Mouse (Mus musculus) inflammation-experienced regulatory T-cells, adult 6 months (primary cell): ENCODE data around the gene Ppp1cb. TPM values are rescaled to one million over a fixed set of nuclear protein-coding genes. Genes with fewer than 3 reads are reported as not detected.
A peak's percentile ranks its signal among the peaks of the same experiment; 100 is the strongest.

Experiments
- ATAC-seq: one replicate; pipeline ENCODE4 v1.8.0; 2017
- polyA plus RNA-seq, 3 experiments: library from polyadenylated mRNA; unstranded; fragments of 100-300 nt; shearing (Covaris generic); gene quantifications; one replicate each; pipeline ENCODE4 v1.2.1; 2017

Ppp1cb gene
- polyA plus RNA-seq, 3 experiments from 2014 or later = 83.2 to 212 (median 169) TPM

DNA sequence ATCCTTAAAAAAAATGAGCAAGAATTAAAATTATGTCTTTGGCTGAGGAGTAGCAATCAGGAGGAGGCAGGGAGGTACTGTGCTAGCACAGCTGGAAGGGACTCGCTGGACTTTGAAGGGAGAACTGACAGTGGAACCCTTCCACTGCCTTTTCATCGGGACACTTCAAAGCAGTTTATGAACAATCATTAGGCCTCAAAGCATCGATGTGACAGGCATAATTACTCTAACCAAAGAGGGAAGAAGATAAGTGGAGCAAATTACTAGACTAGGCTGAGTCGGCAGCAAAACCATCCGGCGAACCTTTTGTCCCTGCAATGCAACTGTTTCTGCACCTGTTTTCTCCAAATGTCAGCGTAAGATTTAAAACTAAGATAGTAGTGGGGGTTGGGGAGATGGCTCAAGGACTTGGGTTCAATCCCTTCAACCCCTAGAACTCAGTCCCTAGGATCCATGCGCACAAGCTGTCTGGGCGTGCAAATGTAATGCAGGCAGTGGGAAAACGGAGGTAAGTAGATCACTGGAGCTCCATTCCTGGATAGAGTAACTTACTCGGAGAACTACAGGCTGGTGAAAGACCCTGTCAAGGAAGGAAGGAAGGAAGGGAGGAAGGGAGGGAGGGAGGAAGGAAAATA is 13.2 kb upstream of the Ppp1cb start:
- no peak for ATAC-seq

DNA sequence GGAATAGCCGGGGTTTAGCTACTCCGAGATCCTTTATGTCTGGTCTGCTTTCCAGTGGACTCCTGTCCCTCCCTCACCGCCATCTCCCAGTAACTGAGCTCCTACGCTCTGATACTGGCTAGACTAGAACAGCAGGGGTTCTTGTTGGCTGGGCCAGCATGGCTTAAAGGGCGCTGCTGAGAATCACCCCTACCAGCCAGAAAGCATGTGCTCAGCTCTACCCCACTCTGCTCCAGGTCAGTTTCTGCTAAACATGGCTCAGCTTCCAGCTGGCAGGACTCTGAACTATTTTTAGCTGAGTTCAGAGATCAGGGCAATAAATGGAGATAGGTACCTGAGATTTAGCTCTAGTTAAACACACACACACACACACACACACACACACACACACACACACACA is 12.2 kb upstream of the Ppp1cb start:
- ATAC-seq = no peak

DNA sequence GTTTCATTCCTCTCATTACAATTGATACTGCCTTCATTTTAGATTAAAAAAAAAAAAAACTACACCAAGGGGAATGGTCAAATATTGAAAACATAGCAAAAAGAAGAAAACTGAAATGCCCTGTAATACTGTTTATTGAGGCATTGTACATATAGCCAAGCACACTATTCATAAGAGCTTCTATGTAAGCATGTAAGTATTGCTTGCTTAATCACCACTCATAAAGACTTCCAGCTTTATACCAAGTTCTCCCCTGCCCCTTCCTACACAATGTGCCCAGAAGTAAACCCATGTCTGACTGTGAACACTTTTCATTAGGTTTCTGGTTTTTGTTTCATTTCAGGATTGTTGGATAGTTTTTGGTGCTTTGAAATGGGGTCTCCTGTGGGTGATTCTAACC is 11.8 kb upstream of the Ppp1cb start:
- ATAC-seq = no peak

DNA sequence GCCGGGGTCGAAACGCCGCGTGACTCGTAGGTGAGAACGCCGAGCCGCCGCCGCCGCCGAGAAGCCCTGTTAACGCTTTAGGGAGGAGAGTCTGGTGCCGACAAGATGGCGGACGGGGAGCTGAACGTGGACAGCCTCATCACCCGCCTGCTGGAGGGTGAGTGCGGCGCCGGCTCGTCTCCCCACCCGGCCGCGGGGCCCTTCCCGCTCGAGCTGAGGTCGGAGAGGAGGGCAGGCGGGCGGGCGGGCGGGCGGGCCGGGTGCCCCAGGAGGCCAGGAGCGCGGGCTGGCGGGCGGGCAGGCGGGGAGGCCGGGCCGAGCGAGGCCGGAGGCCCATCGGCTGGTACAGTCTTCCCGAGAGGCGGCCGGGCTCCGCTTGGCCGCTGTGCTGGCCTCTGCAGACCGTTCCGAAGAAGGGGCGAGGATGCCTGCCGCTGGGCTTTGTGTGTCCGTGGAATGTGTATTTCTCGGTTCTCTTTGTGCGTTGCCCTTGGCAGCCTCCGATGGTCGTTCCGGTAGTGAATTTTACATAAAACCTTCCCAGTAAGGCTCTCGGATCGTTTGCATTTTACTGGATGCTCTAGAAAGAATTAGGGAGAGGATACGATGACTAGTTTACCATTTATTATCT is 723 bp downstream of the Ppp1cb start:
- ATAC-seq = peak; percentile 5

DNA sequence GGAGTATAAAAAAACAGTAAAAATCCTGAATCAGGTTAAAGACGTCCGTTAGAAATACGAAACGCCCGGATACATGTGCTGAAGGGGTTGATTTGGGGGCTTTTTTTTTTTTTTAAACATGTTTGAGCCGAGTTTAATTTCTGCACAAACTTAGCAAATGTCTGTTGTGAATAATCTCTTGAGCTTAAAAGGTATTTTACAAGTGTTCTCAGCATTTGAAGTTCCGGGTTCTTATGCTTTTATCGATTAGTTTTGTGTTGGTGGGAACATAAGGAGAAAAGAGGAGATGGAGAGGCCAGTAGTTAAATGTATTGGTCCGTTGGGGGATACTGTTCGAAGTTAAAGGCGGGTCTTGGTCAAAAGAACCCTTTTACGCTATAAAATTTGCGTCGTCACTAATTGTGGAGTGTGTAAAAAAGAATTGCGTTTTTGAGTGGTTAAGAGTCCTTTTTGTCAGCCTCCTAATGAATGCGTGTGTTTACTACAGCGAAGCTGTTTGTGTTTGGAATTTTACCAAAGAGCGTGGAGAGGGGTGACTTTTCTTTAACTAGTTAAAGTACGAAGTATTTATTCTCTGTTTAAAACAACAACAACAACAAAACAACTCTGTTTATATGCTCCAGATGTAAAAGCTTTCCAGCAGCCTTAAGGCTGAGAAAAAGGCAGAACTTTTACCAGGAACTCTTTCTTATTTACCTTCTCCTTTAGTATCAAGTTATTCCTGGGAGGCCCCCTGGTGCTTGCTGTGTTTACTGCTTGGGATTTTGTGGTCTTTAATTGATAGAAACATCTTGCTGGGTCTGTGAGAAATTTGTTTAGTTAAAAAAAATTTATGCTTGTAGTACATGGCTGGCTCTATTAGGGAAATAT is 1.5 kb downstream of the Ppp1cb start:
- ATAC-seq = no peak

DNA sequence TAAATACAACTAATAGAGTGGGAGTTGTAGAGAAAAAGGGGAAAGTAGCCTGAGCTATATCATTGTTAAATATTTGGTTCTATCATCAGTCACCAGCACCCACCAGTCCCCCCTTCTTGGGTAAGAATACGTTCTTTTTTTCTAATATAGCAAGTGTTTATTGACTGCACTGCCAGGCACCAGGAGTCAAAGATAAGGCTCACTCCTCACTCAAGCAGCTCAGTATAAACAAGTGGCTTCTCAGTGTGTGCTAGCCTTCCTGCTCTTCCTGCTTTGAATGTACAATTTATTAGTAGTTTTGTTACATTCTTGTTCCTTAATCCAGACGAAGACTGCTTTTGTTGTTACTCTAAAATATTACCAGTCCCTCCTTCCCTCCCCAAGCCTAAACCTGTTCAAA is 2.3 kb downstream of the Ppp1cb start:
- no peak for ATAC-seq

DNA sequence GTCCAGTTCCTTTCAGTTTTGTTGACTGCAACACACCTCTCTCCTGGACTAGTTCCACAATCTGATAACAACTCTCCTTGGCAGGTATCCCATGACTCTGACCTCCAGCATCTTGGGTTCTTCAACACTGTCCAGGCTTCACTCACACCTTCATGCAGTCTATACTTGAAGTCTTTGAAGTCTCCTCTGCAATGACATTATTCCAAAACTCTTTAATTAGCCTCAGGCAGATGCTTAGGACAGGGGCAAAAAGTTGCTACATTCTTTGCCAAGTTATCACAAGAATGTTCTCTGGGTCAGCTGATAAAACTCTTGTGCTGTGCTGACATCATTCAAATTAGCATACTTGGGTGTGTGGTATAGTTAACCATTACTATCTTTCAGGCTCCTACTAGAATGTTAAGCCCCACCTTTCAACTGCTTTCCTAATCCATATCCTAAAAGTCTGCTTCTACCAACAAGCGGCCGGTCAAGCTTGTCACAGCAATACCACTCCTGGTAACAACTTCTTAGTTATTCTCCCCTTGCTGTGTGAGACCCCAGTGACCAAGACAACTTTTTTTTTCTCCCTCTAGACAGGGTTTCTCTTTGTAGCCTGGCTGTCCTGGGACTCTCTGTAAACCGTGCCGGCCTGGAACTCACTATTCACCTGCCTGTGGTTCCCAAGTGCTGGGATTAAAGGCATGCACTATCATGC is 13.8 kb downstream of the Ppp1cb start:
- ATAC-seq = no peak

DNA sequence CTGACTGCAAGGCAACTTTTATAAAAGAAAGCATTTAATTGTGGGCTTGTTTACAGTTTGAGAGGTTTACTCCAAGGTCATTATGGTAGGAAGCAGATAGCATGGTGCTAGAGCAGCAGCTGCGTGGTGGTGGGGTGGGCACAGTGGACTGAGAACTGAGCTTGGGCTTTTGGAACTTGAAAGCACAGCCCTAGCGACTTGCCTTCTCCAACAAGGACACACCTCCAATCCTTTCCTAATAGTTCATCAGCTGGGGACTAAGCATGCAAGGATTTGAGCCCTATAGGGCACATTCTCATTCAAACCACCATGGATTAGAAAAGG is 14.3 kb downstream of the Ppp1cb start:
- ATAC-seq = no peak

DNA sequence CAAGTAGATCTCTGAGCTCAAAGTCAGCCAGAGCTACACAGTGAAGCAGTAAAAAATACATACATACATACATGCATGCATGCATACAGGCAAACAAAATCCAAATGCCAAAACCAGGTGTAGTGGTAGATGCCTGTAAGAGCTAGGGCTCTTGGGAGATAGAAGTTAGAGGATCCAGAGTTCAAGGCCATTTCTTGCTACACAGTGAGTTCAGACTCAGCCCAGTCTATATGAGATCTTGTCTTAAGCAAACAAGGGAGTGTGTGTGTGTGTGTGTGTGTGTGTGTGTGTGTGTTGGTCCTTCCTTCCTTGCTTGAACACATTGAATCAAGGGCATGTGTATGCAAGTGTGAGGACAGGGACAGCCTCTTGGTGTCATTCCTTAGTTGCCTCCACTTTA is 17.9 kb downstream of the Ppp1cb start:
- ATAC-seq = no peak

DNA sequence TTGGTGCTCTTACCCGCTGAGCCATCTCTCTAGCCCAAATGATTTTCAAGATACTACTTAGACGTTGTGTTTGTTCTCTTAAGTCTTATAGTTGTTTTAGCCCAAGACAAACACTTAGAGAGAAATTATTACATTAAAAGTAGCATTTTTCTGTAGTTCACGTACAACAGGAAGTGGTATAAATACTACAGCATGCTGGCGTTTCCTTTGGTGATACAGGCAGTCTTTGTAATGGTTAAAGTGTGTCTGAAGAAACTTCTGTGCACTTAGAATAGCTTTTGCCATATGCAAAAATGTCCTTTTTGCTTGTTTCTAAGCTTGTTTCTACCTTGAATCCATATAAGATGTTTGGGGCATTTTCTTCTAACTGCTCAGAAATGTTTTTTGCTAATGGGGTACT is 20.3 kb downstream of the Ppp1cb start:
- peak; percentile 80 for ATAC-seq

DNA sequence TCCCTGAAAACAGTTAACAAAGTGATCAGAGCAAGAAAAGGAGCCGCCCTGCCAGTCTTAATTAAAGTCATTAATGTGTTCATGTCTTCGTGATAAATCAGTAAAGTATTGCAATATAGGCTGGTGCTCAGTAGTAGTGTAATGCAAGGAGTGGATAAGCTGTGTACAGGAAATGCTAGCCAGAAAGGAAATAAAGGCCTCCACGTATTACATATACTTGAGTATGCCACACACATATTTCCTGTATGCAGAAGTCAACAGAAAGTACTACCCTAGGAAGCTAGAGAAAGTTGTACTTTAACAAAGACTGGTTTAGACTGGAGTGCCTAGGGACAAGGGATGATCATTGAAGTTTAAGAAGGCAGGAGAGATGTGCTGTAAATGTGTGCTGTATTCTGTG is 26.8 kb downstream of the Ppp1cb start:
- ATAC-seq = peak; percentile 73

DNA sequence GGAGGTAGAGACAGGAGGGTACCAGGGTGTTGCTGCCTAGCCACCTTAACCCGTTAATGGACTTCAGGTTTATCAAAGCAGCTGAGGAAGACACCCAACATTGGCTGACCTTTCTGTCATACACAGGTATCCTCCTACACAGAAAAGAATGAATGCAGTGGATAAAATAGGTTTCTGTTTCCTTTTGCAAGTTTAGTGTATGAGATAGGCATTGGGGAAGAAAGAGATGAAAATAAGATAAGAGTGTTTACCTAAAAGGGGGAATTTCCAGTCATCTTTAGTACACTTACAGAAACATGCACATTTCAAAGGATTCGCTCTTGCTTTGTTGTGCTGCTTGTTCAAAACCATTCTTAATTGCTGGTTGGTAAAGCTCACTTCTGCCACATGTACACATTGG is 29.4 kb downstream of the Ppp1cb start:
- peak; percentile 60 for ATAC-seq

DNA sequence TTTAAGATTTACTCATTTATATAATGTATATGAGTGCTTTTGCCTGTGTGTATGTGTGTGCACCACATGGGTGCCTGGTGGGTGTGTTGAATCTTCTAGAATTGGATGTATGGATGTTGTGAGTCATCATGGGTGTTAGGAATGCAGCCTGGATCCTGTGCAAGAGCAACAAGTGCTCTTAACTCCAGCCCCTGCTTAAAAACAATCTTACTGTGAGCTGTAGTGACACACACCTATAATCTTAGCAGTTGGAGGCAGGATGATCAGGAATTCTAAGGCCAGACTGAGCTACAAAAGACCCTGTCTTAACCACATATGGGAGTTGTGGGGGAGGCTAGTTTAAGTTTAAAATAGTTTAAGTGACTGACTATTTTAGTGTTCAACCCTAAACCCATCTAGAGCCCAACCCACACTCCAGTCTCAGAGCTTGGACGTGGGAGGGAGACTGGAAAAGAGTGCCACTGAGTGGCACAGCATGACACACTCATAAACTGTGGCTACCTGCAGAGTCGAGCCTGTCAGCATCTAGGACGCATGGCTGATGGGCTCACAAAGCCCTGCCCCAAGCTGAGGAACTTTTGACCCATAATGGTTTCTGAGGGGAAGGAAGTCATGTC is 35.5 kb downstream of the Ppp1cb start:
- no peak for ATAC-seq

DNA sequence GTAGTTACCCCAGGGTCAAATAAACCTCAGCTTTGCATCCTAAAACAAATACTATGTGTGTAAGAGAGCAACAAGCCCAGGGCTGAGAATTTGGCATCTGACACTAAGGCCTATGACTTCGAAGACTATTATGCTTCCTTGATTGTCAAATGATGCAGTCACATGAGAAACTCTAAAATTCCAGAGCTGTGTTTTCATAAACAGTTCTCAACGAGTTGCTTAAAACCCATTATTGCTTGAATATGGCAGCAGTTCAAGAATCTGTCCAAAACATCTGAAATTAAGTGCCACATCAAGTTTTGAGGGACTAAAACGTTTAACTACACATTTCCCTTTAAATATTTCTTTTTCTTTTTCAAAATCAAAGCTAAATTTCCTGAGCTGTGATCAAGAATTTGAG is 50.1 kb downstream of the Ppp1cb start:
- ATAC-seq = no peak

DNA sequence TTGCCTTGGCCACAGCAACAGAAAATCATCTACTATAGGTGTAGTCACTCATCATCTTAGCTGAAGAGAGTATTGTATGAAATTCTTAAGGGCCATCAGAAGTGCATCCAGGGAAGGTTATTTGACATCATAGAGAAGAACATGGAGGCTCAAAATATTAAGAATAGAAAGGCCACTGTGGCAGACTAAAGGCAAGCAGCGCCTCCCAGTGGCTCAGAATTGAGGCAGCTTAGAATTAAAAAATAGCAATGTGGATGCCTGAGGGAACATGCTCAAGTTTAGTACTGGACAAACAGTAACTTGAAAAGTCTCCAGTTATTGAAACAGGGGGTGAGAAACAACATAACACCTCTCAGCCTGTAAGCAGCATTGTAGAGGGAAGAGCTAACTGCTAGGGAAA is 61.7 kb downstream of the Ppp1cb start:
- no peak for ATAC-seq

DNA sequence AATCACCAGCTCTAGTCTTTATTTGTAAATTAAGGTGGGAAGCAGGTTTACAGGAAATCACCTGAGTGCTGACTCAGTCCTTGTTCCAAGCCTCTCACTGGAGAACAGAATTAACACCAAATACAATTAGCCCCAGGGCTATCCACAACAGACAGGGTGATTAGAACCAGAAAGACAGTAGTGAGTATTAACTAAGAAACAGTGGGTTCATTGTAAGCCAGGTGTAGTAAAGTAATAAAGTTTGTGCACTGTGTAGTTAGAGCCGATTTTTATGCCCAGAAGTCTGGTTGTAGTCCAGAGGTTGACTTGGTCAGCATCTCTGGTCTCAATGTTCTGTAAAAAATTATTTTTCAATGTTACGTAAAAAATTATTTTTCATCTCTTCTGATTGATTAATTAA is 90.8 kb downstream of the Ppp1cb start:
- ATAC-seq = no peak

DNA sequence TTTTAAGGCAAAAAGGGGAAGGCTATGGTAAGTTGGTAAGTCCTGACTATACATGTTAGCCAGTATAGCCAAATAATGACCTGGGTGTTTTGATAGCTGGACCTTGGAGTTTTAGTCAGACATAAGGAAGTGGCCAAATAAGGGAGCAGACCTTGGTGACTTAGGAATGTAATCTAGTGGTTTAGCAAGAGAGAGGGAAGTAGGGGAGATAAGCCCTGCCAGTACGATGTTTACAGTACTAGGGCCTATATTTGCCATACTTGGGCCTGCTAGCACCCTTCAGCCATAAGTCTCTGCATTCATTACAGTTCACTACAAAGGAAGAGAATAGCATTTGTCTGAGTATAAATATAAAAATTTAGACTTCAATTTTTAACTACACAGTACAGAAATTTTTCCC is 106.1 kb downstream of the Ppp1cb start:
- no peak for ATAC-seq

Other genes starting within 250 kb of the Ppp1cb start
- gene Plb1, start 226.1 kb upstream of the Ppp1cb start, polyA plus RNA-seq = not detected
- under 1 TPM; 0.09 to 0.60 (median 0.30) TPM for gene Yes1, start 152.3 kb downstream of the Ppp1cb start, polyA plus RNA-seq